Comparison of ENCODE assay signal across 28 mouse cellular contexts in the genomic region with DNA sequence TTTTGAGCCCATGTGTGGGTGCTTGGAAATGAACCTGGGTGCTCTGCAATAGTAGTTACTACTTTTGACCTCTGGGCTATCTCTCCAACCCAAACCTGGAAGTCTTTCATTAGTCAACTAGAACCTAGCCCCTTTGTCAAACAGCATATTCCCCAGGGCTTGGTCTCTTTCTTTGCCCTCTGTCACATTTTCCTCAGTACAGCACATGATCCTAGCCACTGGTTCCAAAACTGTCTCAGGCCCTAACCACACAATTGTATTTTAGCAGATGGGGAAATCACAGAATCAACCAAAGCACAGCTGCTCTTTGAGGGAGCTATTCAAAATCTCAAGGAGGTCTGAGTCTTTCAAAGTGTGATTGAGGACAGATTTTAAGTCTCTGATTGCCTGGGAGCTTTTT.
"Had no signal": no experiment of that assay in that cellular context is flagged by ENCODE, and none has a peak within 500 bp of the region (broad histone marks: within the 10 kb centered on the region; RNA-seq: fewer than 3 reads in every experiment).

No protein-coding gene starts in this region.

- H3K27me3 ChIP-seq: heart, embryonic 13.5 days; heart, embryonic 15.5 days; hindbrain, embryonic 13.5 days; hindbrain, embryonic 15.5 days; kidney, embryonic 15.5 days; limb, embryonic 13.5 days; limb, embryonic 15.5 days; liver, embryonic 12.5 days had no signal

- H3K9me3 ChIP-seq: heart, embryonic 13.5 days; heart, embryonic 15.5 days; hindbrain, embryonic 13.5 days; hindbrain, embryonic 15.5 days; kidney, embryonic 15.5 days; limb, embryonic 13.5 days; limb, embryonic 15.5 days; liver, embryonic 12.5 days had no signal

- H3K4me2 ChIP-seq: heart, embryonic 11.5 days; heart, embryonic 13.5 days; heart, embryonic 15.5 days; hindbrain, embryonic 13.5 days; hindbrain, embryonic 15.5 days; kidney, embryonic 15.5 days; limb, embryonic 13.5 days; limb, embryonic 15.5 days; liver, embryonic 12.5 days had no signal

- H3K9ac ChIP-seq: heart, embryonic 13.5 days; heart, embryonic 15.5 days; hindbrain, embryonic 13.5 days; hindbrain, embryonic 15.5 days; kidney, embryonic 15.5 days; limb, embryonic 13.5 days; limb, embryonic 15.5 days; liver, embryonic 12.5 days; liver, embryonic 14.5 days had no signal

- H3K27ac ChIP-seq: gastrocnemius, adult 2 months; heart, embryonic 13.5 days; heart, embryonic 15.5 days; hindbrain, embryonic 13.5 days; hindbrain, embryonic 15.5 days; hindbrain, postnatal 0 days; kidney, embryonic 15.5 days; kidney, postnatal 0 days; limb, embryonic 13.5 days; limb, embryonic 15.5 days; liver, embryonic 12.5 days; liver, embryonic 14.5 days had no signal

- H3K36me3 ChIP-seq: heart, embryonic 13.5 days; heart, embryonic 15.5 days; hindbrain, embryonic 13.5 days; hindbrain, embryonic 15.5 days; kidney, embryonic 15.5 days; limb, embryonic 13.5 days; limb, embryonic 15.5 days; liver, embryonic 12.5 days had no signal

- H3K4me3 ChIP-seq: gastrocnemius, adult 2 months; heart, embryonic 13.5 days; heart, embryonic 15.5 days; hindbrain, embryonic 13.5 days; hindbrain, embryonic 15.5 days; kidney, embryonic 15.5 days; limb, embryonic 13.5 days; limb, embryonic 15.5 days; liver, embryonic 12.5 days had no signal

- DNase-seq: gastrocnemius, adult 2 months; gastrocnemius, postnatal 10 days; gastrocnemius, postnatal 25 days; heart, adult 18-20 months; heart, postnatal 14 days; heart, postnatal 36 days; kidney, adult 11 months; kidney, adult 2 months; kidney, adult 9 months; kidney, postnatal 14 days; kidney, postnatal 36 days; layer of hippocampus, adult 9-11 months; layer of hippocampus, postnatal 36 days; left cerebral cortex, postnatal 4 days; lung, adult 18-20 months had no signal

- ATAC-seq: hindbrain, postnatal 0 days; intestine, embryonic 16.5 days; liver, embryonic 12.5 days had no signal

- H3K4me1 ChIP-seq: heart, embryonic 13.5 days; heart, embryonic 15.5 days; hindbrain, embryonic 13.5 days; hindbrain, embryonic 15.5 days; kidney, embryonic 15.5 days; limb, embryonic 13.5 days; limb, embryonic 15.5 days; liver, embryonic 12.5 days had no signal
